Comparison of ENCODE assay signal across 8 mouse cellular contexts in genomic region chr1:74452611-74453045, GRCm38 (mm10). TPM values are rescaled to one million over a fixed set of nuclear protein-coding genes. Genes with fewer than 3 reads are reported as not detected.
A peak's percentile ranks its signal among the peaks of the same experiment; 100 is the strongest.
DNase-seq lines count a peak whose midpoint lies in the region; ATAC-seq and TF ChIP-seq lines count a peak whose summit lies in the region.

No protein-coding gene starts in this region.

- H3K4me1 ChIP-seq in bone marrow, adult 2 months (ENCODE audit: control insufficient read depth, insufficient read depth, low read length), result no peaks in the 10 kb centered on the region
- no peaks in the 10 kb centered on the region for H3K4me1 ChIP-seq in liver, postnatal 0 days (ENCODE audit: insufficient read depth)

- intact Hi-C loops in heart, postnatal 10 days (cut with DNase I), result loop anchor here (1.0 to 5.0 kb wide), 5 partner anchors 54 to 247 kb away; partner anchors contain the start of gene Catip

- no peak overlapping the region for H3K27ac ChIP-seq in bone marrow, adult 2 months (ENCODE audit: control insufficient read depth, insufficient read depth, low read depth, low read length, poor library complexity)
- no peak overlapping the region for H3K27ac ChIP-seq in liver, postnatal 0 days (ENCODE audit: low read depth)

- TF ChIP-seq POLR2A in bone marrow, adult 2 months (IDR thresholded peaks at IDR 0.05; ENCODE audit: borderline replicate concordance, control insufficient read depth, low read depth, low read length), result no peak

- H3K4me2 ChIP-seq in liver, postnatal 0 days (ENCODE audit: low read depth, low read length), result no peak overlapping the region

- peak; percentile 73 for ATAC-seq in frontal cortex, adult (ENCODE audit: low TSS enrichment)
- peak; percentile 56; the same call in 1 of the 2 replicates for ATAC-seq in liver, postnatal 0 days

- 66% methylated on average over 4 of the region's 4 CpGs for WGBS in bone marrow, adult 2 months
- 53% methylated on average over 4 of the region's 4 CpGs for WGBS in liver, postnatal 0 days (ENCODE audit: insufficient replicate concordance)

- H3K9ac ChIP-seq in liver, postnatal 0 days (replicated peaks), result no peak overlapping the region

- no peak for TF ChIP-seq EP300 in liver, postnatal 0 days (IDR thresholded peaks at IDR 0.05; ENCODE audit: low read depth)

- no peaks in the 10 kb centered on the region for H3K27me3 ChIP-seq in liver, postnatal 0 days (ENCODE audit: insufficient read depth, low read length)

- no peak for DNase-seq in frontal cortex, postnatal 10 days (ENCODE audit: low spot score in 2 of 2)
- peak; percentile 59 for DNase-seq in A20 (ENCODE audit: low read depth, low spot score)
- DNase-seq in heart, postnatal 10 days, result peak; percentile 46 to 50
- no peak for DNase-seq in liver, postnatal 0 days
- peak; percentile 21 for DNase-seq in telencephalon, adult 2 months (ENCODE audit: low read depth, low spot score)
- no peak for DNase-seq in adrenal gland, adult 8-10 months

- H3K36me3 ChIP-seq in liver, postnatal 0 days (replicated peaks; ENCODE audit: insufficient read depth, low read length), result peaks cover 60% of the 10 kb centered on the region

- H3K4me3 ChIP-seq in bone marrow, adult 2 months (replicated peaks; ENCODE audit: control insufficient read depth, low read depth, low read length), result no peak overlapping the region
- no peak overlapping the region for H3K4me3 ChIP-seq in liver, postnatal 0 days (ENCODE audit: low read depth, low read length)

- peak; percentile 20; the same call in 1 of the 2 replicates for TF ChIP-seq CTCF in bone marrow, adult 2 months (IDR thresholded peaks at IDR 0.05; ENCODE audit: control insufficient read depth, insufficient read depth, low read length)
- peak; percentile 74 for TF ChIP-seq CTCF in liver, postnatal 0 days (IDR thresholded peaks at IDR 0.05; ENCODE audit: low read depth)

- H3K9me3 ChIP-seq in liver, postnatal 0 days (ENCODE audit: low read length), result no peaks in the 10 kb centered on the region

RNA-seq across cellular contexts. Expression of gene Vil1, which starts 43.5 kb away (rescaled TPM):
- not detected in 2 replicates for polyA plus RNA-seq in bone marrow, adult 2 months (2011; ENCODE audit: insufficient read depth, insufficient read length, low replicate concordance, missing spikeins)
- 1 to 10 TPM; 1.1 to 1.2 TPM for total RNA-seq in heart, postnatal 10 days (2021)
- 0.13 and 0.19 TPM in 2 replicates for polyA plus RNA-seq in liver, postnatal 0 days (2015; fragmentation: Nextera tagmentation; extraction: Ambion mirVana)
- total RNA-seq in adrenal gland, adult 8-10 months (2022), result 1 to 10 TPM in 3 of 4 experiments, under 1 TPM in 1; 0.96 to 4.1 (median 2.6) TPM

RNA-seq across cellular contexts. Expression of gene Cnot9, which starts 53.2 kb away (rescaled TPM):
- polyA plus RNA-seq in bone marrow, adult 2 months (2011; ENCODE audit: insufficient read depth, insufficient read length, low replicate concordance, missing spikeins), result 27.4 and 27.5 TPM in 2 replicates
- total RNA-seq in heart, postnatal 10 days (2021), result 10 to 100 TPM; 20.8 to 22.4 TPM
- polyA plus RNA-seq in liver, postnatal 0 days (2015; fragmentation: Nextera tagmentation; extraction: Ambion mirVana), result 23.2 and 23.3 TPM in 2 replicates
- 10 to 100 TPM; 27.1 to 29.4 (median 28.1) TPM for total RNA-seq in adrenal gland, adult 8-10 months (2022)

Comparison
In these comparisons a context has a peak if more than half of its experiments do, and no peak if none do; other contexts are left out.
1. DNase-seq: peak in A20 (single experiment), heart, postnatal 10 days (2 of 2) and telencephalon, adult 2 months (single experiment); none in frontal cortex, postnatal 10 days (0 of 2), liver, postnatal 0 days (single experiment) and adrenal gland, adult 8-10 months (single experiment).